Mouse (Mus musculus) layer of hippocampus, postnatal 14 days (tissue): Measurements from ENCODE around the gene Sh2d3c. TPM values are rescaled to one million over a fixed set of nuclear protein-coding genes. Genes with fewer than 3 reads are reported as not detected.

Source experiments
- DNase-seq, 2 experiments: peaks; one replicate each; pipeline ENCODE4 v3.0.0; 2021 to 2022; ENCODE audit warnings: low spot score in 2 of 2, mixed read lengths in 1 of 2
- long read RNA-seq, 2 experiments: library from polyadenylated mRNA; stranded (forward); transcript quantifications; one replicate each; pipeline ENCODE4 v2.0.0; 2021
- total RNA-seq, 2 experiments: library from RNA; stranded (reverse); gene quantifications; 2 replicates each; pipeline ENCODE4 v1.2.3; 2021

Sh2d3c gene
- total RNA-seq, result 10 to 100 TPM; 31.4 to 33.2 TPM
- long read RNA-seq, experiment 1, transcript Sh2d3c-202 (11 exons, 3,107 nt), result major isoform, 6 of 34 reads
- long read RNA-seq, experiment 1, partial matches to known transcripts, result 4 of 34 reads
- long read RNA-seq, experiment 1, other reads (novel, unspliced or antisense), result 24 of 34 reads
- long read RNA-seq, experiment 2, transcript Sh2d3c-202 (11 exons, 3,107 nt), result major isoform, 9 of 57 reads
- long read RNA-seq, experiment 2, partial matches to known transcripts, result 16 of 57 reads
- long read RNA-seq, experiment 2, other reads (novel, unspliced or antisense), result 32 of 57 reads

DNA sequence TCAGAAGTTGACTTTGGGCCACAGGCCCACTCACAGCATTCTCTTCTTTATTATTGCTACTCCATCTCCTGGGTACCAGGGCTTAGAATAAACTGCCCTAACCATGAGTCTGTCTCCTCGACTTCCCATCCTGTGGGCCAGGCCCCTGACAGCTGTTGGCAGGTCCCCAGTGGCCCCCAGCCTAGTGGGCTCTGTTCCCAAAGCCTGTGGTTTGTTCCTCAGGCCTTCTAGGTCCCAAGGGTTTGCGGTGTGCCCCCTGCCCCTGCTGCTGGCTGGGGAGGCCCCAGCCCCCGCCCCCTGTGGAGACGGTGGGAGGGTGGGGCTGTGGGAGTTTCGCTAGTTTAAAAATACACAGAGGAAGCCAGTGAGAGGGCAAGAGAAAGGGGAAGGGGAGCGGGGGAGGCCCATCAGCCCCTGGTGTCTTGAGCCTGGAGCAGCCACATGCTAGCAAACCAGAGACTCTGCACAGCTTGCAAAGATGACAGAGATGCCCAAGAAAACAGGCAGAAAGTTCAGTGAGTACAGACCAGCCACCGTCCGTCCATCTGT lies at the start of gene Sh2d3c:
Gene Sh2d3c (plus strand): TSS at position 375 of the 549 bp plus-strand sequence.
- no peak for DNase-seq

DNA sequence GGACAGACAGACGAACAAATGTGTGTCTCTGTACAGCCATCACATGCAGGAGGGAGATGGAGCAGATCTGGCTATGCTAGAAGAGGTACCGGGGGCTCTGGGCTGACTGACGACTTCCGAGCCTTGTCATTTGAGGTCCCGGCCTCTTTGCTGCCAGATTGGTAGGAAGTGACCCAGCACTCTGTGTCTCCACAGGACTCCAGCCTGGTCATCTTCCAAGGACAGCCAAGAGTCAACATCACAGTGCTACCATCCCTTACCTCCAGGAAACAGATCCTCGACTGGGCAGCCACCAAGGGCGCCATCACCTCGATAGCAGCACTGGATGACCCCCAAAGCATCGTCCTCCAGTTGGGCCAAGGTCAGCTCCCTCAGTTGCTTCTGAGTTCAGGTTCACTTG lies 49.7 kb upstream of the Sh2d3c start:
- no peak for DNase-seq

DNA sequence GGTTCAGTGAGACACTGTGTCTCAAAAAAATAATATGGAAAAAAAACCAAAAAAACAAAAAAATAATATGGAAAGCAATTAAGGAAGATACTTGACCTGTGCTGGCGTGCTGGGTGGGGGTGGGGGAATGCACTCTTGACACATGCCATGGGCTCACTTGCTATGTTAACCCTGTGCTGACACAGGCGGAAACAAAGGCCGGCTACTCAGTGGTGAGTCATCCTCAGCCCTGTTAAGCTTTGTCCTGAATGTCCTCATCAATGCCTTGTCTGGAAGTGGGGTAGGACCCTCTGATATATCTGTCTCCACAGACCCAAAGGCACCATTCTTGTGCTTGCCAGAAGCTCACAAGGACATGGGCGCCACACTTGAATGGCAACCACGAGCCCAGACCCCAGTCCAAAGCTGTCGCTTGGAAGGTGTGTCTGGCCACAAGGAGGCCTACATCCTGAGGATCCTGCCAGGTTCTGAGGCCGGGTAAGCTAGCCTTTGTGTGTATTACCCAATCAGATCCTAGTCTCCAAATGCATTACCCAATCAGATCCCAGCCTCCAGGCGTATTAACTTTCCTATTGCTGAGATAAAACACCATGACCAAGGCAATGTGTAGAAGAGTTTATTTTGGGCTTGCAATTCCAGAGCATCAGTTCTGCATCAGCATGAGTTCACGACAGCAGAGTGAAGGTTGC lies 48.8 kb upstream of the Sh2d3c start:
- no peak for DNase-seq

DNA sequence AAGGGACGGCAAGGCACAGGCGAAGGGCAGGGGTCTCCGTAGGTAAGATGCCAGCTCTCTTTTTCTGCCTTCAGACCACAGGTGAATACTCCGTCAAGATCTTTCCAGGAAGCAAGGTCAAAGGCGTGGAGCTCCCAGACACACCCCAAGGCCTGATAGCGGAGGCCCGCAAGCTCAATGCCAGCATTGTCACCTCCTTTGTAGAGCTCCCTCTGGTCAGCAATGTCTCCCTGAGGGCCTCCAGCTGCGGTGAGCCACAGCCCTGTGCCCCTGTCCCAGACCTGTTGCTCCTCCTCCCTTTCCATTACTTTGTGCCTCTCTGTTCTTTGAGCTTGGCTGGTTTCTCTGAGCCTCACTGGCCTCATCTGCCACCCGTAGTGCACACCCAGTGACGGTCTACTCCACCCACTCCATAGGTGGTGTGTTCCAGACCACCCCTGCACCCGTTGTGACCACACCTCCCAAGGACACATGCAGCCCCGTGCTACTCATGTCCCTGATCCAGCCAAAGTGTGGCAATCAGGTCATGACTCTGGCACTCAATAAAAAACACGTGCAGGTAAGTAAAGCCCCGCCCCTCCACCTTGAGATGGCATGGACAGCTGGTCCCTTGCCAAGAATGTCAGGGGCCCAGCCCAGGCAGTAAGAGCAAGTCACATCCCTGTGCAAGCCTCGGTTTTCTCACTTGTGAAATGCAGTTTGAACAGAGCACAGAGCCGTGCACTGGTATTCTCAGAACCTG lies 47.5 kb upstream of the Sh2d3c start:
- no peak for DNase-seq

DNA sequence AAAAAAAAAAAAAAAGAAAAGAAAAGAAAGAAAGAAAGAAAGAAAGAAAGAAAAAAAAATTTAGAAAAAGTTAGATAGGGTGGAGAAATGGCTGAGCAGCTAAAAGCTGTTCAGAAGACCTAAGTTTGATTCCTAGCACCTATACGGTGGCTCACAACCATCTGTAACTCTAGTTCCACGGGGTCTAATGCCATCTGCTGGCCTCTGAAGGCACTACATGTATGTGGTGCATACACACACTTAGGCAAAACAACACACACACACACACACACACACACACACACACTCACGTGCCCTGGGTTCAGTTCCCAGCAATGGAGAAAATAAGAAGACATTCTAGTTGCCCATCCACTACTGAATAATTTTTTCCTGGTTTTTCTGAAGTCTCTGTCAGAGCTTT lies 44.0 kb upstream of the Sh2d3c start:
- no peak for DNase-seq

DNA sequence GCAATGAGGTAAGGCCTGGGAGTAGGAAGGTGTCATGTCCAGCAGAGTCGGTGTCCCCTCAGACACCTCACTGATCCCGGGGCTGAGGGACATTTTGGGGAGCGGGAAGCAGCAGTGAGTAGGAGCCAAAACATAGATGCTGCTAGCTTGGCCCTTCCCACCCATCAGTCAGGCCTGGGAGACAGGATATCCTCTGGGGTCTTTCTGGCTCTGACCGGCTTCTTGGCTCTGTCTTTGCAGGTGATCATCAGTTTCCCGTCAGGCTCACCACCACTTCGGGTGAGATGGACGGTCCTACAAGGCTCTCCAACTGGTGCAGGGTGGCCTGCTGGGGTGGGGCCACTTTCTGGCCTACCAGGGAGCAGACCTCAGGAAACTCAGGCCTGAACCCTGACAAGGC lies 43.2 kb upstream of the Sh2d3c start:
- no peak for DNase-seq

DNA sequence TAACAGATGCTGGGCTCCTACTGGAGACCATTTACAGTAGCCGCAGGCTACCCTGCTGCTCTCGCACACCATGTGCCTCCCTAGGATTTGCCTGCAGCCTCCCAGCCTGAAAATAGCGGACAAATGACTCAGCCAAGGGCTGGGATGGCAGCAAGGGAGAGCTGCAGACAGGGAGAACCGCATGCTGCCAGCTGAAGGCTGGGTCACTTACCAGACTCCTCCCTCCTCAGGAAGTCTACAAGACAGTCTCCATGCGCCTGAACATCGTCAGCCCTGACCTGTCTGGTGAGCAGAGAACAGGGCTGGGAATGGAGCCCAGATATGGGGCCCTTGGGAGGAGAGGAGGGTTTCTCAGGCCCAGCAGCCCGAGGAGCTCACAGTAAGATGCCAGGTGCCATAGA lies 40.8 kb upstream of the Sh2d3c start:
- no peak for DNase-seq

DNA sequence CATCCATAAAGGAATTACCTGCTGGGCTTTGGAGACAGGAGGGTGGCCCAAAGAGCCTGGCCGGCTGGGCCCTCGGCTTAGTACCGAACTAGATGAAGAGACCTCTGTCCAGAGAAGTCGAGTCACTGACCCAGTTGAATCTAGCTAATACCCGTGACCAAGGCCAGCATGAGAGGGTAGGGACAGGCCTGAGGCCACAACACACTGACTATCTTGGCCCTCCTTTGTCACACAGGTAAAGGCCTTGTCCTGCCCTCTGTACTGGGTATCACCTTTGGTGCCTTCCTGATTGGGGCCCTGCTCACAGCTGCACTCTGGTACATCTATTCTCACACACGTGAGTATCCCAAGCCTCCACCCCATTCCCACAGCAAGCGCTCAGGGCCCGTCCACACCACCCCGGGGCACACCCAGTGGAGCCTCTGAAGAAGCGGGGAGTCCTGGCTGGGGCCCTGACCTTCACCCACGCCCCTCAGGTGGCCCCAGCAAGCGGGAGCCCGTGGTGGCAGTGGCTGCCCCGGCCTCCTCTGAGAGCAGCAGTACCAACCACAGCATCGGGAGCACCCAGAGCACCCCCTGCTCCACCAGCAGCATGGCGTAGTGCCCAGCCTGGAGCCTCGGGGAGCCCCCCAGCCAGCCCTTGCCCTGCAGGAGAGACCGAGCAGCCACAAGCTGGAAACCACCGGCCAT lies 39.7 kb upstream of the Sh2d3c start:
- no peak for DNase-seq

DNA sequence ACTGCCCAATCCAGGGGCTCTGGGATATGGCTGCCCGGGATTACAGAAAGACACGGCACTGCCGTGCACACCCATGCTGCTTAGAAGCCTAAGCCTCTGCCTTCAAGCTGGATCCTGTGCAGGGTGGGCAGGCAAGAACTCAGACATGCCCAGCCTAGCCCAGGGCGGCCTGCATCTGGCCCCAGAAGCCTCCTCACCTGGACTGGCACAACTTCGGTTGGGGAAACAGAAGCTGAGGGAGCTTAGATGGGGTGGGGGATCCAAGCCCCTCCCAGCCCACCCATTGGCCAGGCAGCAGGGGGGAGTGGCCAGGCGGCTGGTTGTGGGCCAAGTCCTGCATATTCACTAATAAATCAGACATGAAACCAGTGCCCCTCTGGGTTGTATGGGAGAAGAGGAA lies 39.1 kb upstream of the Sh2d3c start:
- DNase-seq, result no peak

DNA sequence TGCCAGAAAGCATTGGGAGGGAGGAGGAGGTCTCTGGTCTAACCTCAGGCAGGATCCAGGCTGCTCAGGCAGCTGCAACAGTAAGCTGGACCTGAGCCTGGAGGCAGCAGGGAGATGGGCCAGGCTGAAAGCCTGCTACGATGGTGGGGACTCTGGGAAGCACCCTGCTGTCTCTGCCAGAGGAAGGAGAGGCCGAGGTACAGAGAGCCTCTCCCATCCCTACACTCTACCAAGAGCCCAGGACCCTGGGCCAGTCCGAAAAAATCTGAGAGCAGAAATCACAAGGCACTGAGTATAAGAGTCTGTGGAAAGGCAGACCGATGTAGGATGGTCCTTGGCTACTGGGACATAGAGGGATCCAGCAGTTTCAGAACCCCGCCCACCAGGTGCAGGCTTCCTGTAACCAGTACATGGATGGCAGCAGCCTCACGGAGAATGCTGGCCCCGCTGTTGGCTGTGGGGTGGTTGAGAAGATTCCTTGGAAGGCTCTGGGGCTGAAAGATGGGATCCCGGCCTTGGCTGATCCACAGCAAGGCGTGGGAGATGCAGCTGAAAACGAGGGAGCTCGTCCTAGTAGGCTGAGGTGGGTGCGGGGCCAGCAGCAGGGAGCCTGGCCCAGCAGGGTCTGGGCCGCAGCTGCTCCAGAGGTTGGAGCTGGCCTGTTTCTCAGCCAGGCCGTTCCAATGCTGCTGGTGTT lies 38.0 kb upstream of the Sh2d3c start:
- no peak for DNase-seq

DNA sequence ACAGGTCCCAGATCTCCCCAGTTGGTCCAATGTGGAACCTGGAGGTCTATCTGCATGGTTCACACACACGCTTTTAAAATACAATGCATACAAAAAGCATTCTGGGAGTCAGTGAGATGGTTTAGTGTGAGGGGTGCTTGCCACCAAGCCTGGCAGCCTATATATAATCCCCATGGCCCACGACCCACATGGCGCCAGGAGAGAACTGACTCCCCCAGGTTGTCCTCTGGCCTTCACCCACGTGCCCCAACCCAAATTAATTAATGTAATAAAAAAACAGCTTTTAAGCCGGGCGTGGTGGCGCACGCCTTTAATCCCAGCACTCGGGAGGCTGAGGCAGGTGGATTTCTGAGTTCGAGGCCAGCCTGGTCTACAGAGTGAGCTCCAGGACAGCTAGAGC lies 37.2 kb upstream of the Sh2d3c start:
- no peak for DNase-seq

DNA sequence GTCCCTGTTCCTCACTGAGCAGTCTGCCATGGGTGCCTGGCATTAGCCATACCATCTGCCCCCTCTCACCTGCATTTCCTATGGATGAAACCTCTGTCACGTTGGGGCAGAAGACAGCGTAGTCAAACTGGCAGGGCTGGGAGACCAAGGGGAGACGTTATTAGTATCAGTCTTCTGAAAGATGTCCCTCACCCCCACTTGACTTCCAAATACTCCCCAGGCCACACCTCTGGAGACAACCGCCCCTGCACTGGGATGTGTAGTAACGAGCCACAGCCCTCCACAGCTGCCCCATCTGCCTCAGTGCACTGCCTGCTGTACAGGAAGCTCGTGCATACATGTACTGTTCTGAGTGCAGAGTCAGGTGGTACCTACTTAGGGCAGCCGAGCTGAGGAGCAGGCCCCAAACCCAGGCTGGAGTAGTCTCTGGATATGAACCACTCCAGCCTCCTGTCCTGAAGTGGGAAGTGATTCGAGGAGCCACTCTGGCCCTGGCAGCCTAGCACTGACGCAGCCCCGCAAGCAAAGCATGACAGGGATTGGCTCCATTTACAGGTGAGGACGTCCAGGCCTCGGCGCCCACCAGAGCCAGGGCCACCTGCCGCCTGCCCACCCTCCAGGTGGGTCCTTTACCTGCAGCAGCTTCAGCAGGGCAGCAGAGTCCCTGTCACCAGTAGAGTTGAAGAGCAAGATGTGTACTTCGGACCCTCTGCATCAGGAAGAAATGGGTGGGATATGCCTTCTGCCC lies 36.0 kb upstream of the Sh2d3c start:
- no peak for DNase-seq

DNA sequence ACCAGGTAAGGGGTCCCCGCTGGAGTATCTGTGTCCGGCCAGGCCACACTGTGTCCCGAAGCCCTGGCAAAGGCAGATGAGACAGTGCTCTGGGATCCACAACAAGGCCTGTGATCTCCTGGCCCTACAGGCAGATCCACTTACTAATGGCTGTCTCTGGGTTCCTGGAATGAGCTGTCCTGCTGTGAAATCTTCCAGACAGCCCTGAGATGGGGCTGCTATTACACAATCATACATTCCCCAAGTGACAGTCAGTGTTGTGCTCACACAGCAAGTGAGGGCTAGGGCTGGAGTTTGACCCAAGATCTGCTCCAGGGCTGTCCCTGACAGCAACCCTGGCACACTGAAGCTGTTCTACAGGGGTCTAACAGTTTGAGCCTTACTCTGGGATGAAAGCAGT lies 35.0 kb upstream of the Sh2d3c start:
- no peak for DNase-seq

DNA sequence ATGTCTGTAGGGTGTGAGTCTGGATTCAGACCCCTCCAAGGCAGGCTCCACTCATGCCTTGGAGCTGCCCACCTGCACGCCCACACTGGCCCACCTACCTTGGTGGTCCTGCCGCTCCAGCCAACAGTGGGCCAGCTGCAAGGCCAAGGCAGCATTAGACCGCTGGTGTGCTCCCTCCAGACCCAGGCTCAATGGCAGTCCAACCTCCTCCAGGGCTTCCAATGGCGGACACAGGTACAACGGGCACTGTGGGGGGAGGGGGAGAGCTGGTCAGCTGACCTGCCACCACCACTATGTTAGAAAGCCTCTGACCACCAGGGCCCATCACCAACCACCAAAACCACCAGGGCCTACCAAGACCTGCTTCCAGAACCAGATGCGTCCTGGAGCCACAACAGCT lies 34.2 kb upstream of the Sh2d3c start:
- no peak for DNase-seq

DNA sequence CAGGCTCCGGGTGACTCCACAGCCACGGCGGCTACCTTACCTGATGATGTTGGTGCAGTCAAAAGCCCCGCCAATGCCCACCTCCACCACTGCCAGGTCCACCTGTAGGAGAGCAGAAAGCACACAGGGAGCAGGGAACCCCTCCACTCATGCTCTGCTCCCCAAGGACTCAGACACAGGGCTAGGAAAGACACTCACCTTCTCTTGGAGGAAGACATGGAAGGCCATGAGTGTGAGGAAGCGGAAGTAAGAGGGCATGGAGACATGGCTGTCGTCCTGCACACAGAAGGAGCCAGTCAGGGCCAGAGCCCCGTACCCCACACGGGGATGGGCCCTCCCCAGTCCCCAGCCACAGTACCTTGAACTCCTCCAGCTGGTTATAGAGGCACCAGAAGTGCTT lies 33.3 kb upstream of the Sh2d3c start:
- no peak for DNase-seq

DNA sequence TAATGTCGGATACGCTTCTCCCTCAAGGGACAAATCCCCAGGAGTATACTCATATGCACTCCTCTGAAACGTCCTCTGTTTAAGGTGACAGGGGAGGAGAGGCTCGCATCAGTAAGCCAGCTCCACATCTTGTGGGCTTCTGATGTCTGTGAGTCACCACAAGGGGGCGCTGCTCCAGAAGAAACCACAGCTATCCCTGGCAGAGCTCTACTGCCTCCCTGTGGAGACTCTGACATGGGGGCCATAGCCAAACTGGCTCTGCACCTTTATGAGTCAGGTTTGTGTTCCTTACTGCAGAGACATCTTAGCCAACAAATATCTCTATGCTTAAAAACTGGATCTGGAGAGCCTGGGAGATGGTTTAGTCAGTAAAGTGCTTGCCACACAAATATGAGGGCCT lies 31.4 kb upstream of the Sh2d3c start:
- DNase-seq, result peak; percentile 82 to 94

DNA sequence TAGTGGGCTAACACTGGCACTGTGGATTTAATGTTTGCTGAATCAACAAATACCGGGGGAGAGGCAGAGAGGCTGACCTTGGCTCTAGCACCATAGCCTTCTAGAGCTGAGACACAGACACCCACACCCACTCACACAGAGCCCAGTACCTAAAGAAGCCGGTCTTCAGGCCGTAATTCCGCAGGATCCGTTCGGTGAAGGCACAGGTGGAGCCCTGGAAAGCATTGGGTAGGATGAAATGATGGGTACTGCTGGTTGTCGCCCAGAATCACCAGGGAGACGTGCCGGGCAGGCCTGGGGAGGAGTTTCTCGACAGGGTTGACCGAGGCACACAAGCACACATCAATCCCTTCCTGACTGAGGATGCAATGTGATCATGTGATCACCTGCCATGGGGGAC lies 29.8 kb upstream of the Sh2d3c start:
- DNase-seq, result no peak

DNA sequence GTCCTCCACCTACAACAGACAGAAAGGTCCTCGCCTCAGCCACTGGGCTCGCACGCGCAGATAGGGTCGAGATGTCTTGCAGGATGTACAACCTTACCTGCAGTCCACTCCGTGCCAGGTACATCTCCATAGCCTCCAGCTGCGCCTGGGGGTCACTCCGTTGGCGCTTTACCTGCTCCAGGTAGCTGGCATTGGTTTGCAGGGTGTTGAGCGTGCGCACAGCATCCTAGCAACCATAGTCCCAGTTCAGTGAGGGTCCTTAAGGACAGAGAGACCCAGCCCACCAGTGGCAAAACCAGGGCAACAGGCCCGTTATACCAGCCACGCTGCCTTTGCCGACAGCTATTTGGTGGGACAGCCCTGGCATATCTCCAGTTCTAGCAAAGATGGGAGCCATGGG lies 28.4 kb upstream of the Sh2d3c start:
- no peak for DNase-seq

DNA sequence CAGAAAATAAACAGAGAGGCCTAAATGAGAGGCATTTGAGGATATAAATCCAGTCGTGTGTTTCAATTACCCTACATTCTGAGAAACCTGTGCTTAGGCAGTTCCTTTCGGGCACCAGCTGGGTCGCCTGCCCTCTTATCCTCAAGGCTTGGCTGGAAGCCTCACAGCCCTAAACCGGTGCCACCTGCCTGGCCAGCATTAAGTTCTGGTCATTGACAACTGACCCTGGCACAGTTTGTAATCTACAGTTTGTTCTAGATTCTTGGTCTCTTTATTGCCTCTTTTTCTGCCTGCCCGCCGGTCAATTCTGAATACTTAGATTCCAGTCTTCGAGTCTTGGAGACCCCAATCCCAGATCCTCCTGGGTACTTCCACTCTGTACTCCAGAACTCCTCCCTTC lies 27.6 kb upstream of the Sh2d3c start:
- DNase-seq, result no peak

DNA sequence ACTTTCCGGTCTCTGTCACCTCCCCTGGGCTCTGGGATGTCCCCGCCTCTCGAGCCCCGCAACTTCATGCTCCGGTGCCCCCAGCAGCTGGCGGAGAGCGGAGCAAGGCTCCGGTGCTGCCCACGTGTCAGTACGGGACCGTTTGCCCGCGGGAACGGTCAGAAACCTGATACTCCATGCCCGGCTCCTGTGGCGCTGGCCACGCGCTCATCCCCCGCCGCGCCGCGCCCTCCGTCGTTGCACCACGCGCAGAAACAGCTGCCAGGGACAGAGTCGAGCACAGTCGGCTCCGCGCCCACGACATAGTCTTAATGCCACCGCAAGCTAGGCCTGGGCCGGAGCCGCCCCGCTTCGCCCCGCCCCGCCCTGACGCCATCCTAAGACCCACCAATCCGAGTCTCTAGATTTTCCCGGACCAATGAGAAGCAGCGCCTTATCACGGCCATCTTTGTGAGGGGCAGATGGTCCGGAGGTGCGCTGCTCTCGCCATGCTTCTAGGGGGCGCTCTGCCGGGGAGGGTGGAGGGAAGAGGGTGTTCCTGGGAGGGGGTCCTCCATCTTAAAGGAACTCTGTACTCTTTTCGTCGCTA lies 26.9 kb upstream of the Sh2d3c start:
- peak; percentile 94 to 97 for DNase-seq
